Mouse (Mus musculus): ENCODE measurements around the gene Pim1. TPM values are rescaled to one million over a fixed set of nuclear protein-coding genes. Genes with fewer than 3 reads are reported as not detected.

The Pim1 gene
- total RNA-seq, 1 experiment, result 82.0 TPM

GRCm38 (mm10) chr17:29525613-29526012 is 35.1 kb downstream of the Pim1 start:
- no peaks in the 10 kb centered on the region for H3K36me3 ChIP-seq (ENCODE audit: control insufficient read depth, insufficient read depth, low read length, poor library complexity, severe bottlenecking)

GRCm38 (mm10) chr17:29528568-29529187 is 38.1 kb downstream of the Pim1 start:
- Histone ChIP-seq H3K27ac (ENCODE audit: insufficient read depth, low read depth, low read length, poor library complexity, severe bottlenecking) (no peak overlapping the region), H3K36me3 (ENCODE audit: control insufficient read depth, insufficient read depth, low read length, poor library complexity, severe bottlenecking) (no peaks in the 10 kb centered on the region), H3K9ac (ENCODE audit: insufficient read depth, low read depth, low read length, poor library complexity, severe bottlenecking) (no peak overlapping the region), H3K4me3 (ENCODE audit: insufficient read depth in 1 of 2, low read depth in 1 of 2, low read length in 2 of 2, poor library complexity in 1 of 2, severe bottlenecking in 1 of 2) (no peak overlapping the region), H3K9me3 (ENCODE audit: control insufficient read depth, insufficient read depth, low read depth, low read length) (no peaks in the 10 kb centered on the region), H3K4me1 (ENCODE audit: control insufficient read depth in 2 of 2, insufficient read depth in 2 of 2, low read length in 2 of 2, poor library complexity in 1 of 2) (peaks cover 0 to 13% of the 10 kb centered on the region in 2 experiments; a peak in 2 of 4 replicates)
- no peak for TF ChIP-seq ZNF384 (IDR thresholded peaks at IDR 0.05; ENCODE audit: low read depth, low read length)
- peak; percentile 19; the same call in 1 of the 2 replicates for TF ChIP-seq ZC3H11A (IDR thresholded peaks at IDR 0.05; ENCODE audit: borderline replicate concordance, low read depth, low read length)
- in situ Hi-C loops (cut with MboI; ENCODE audit: low sequenced_read_pairs in 2 of 2, unreplicated experiment in 2 of 2), result no loop called here
- DNase-seq (ENCODE audit: low read depth, low spot score), result no peak

More at GRCm38 (mm10) chr17:29525613-29526012, 35.1 kb downstream of the Pim1 start:
- TF ChIP-seq ZC3H11A (IDR thresholded peaks at IDR 0.05; ENCODE audit: borderline replicate concordance, low read depth, low read length), result 0 out of 2 replicates have a peak, but pooled peaks have one; percentile 5
- TF ChIP-seq HCFC1 (IDR thresholded peaks at IDR 0.05; ENCODE audit: borderline replicate concordance, insufficient read depth, low read length), result no peak
- Histone ChIP-seq H3K9ac (ENCODE audit: insufficient read depth, low read depth, low read length, poor library complexity, severe bottlenecking) (no peak overlapping the region), H3K27ac (ENCODE audit: insufficient read depth, low read depth, low read length, poor library complexity, severe bottlenecking) (no peak overlapping the region), H3K4me3 (ENCODE audit: insufficient read depth in 1 of 2, low read depth in 1 of 2, low read length in 2 of 2, poor library complexity in 1 of 2, severe bottlenecking in 1 of 2) (no peak overlapping the region), H3K9me3 (ENCODE audit: control insufficient read depth, insufficient read depth, low read depth, low read length) (no peaks in the 10 kb centered on the region), H3K4me1 (ENCODE audit: control insufficient read depth in 2 of 2, insufficient read depth in 2 of 2, low read length in 2 of 2, poor library complexity in 1 of 2) (peaks cover 0 to 2% of the 10 kb centered on the region in 2 experiments; a peak in 1 of 4 replicates)
- no peak for DNase-seq (ENCODE audit: low read depth, low spot score)
- in situ Hi-C loops (cut with MboI; ENCODE audit: low sequenced_read_pairs in 2 of 2, unreplicated experiment in 2 of 2), result no loop called here

GRCm38 (mm10) chr17:29530508-29530907 is 40.0 kb downstream of the Pim1 start:
- in situ Hi-C loops (cut with MboI; ENCODE audit: low sequenced_read_pairs in 2 of 2, unreplicated experiment in 2 of 2), result no loop called here

GRCm38 (mm10) chr17:29531278-29531677 is 40.7 kb downstream of the Pim1 start:
- Histone ChIP-seq H3K27ac (ENCODE audit: insufficient read depth, low read depth, low read length, poor library complexity, severe bottlenecking) (no peak overlapping the region), H3K36me3 (ENCODE audit: control insufficient read depth, insufficient read depth, low read length, poor library complexity, severe bottlenecking) (no peaks in the 10 kb centered on the region), H3K9me3 (ENCODE audit: control insufficient read depth, insufficient read depth, low read depth, low read length) (no peaks in the 10 kb centered on the region), H3K4me3 (ENCODE audit: insufficient read depth in 1 of 2, low read depth in 1 of 2, low read length in 2 of 2, poor library complexity in 1 of 2, severe bottlenecking in 1 of 2) (no peak overlapping the region), H3K9ac (ENCODE audit: insufficient read depth, low read depth, low read length, poor library complexity, severe bottlenecking) (peak overlapping the region; percentile 5; the same call in 1 of the 2 replicates), H3K4me1 (ENCODE audit: control insufficient read depth in 2 of 2, insufficient read depth in 2 of 2, low read length in 2 of 2, poor library complexity in 1 of 2) (peaks cover 2 to 13% of the 10 kb centered on the region in 2 experiments; a peak in 2 of 4 replicates)
- DNase-seq (ENCODE audit: low read depth, low spot score), result peak; percentile 69
- TF ChIP-seq CHD2 (IDR thresholded peaks at IDR 0.05; ENCODE audit: low read depth, low read length) (no peak), ZC3H11A (IDR thresholded peaks at IDR 0.05; ENCODE audit: borderline replicate concordance, low read depth, low read length) (no peak), ZNF384 (IDR thresholded peaks at IDR 0.05; ENCODE audit: low read depth, low read length) (no peak), MAFK (IDR thresholded peaks at IDR 0.05; ENCODE audit: insufficient read depth, low read depth, low read length) (no peak), HCFC1 (IDR thresholded peaks at IDR 0.05; ENCODE audit: borderline replicate concordance, insufficient read depth, low read length) (no peak)
- in situ Hi-C loops (cut with MboI; ENCODE audit: low sequenced_read_pairs in 2 of 2, unreplicated experiment in 2 of 2), result no loop called here

More at GRCm38 (mm10) chr17:29530508-29530907, 40.0 kb downstream of the Pim1 start:
- H3K4me1 ChIP-seq (ENCODE audit: control insufficient read depth in 2 of 2, insufficient read depth in 2 of 2, low read length in 2 of 2, poor library complexity in 1 of 2), result peaks cover 2 to 13% of the 10 kb centered on the region in 2 experiments; a peak in 2 of 4 replicates
- H3K36me3 ChIP-seq (ENCODE audit: control insufficient read depth, insufficient read depth, low read length, poor library complexity, severe bottlenecking), result no peaks in the 10 kb centered on the region
- TF ChIP-seq CHD2 (IDR thresholded peaks at IDR 0.05; ENCODE audit: low read depth, low read length) (no peak), ZNF384 (IDR thresholded peaks at IDR 0.05; ENCODE audit: low read depth, low read length) (no peak), ZC3H11A (IDR thresholded peaks at IDR 0.05; ENCODE audit: borderline replicate concordance, low read depth, low read length) (no peak), HCFC1 (IDR thresholded peaks at IDR 0.05; ENCODE audit: borderline replicate concordance, insufficient read depth, low read length) (no peak), MAFK (IDR thresholded peaks at IDR 0.05; ENCODE audit: insufficient read depth, low read depth, low read length) (no peak)
- H3K9me3 ChIP-seq (ENCODE audit: control insufficient read depth, insufficient read depth, low read depth, low read length), result no peaks in the 10 kb centered on the region
- no peak overlapping the region for H3K4me3 ChIP-seq (ENCODE audit: insufficient read depth in 1 of 2, low read depth in 1 of 2, low read length in 2 of 2, poor library complexity in 1 of 2, severe bottlenecking in 1 of 2)
- DNase-seq (ENCODE audit: low read depth, low spot score), result no peak
- no peak overlapping the region for H3K9ac ChIP-seq (ENCODE audit: insufficient read depth, low read depth, low read length, poor library complexity, severe bottlenecking)
- H3K27ac ChIP-seq (ENCODE audit: insufficient read depth, low read depth, low read length, poor library complexity, severe bottlenecking), result no peak overlapping the region

Data from ES-E14 (cell line).